Mouse (Mus musculus) spleen, adult 2 months (tissue): Measurements from ENCODE around the gene Smad6.

Source experiments
- CTCF ChIP-seq: fragments of 200-500 bp; IDR thresholded peaks from 2 replicates; pipeline ENCODE4 v1.5.1; 2011; ENCODE audit warnings: mild to moderate bottlenecking, inconsistent platforms; ENCODE audit not compliant: insufficient read depth, insufficient read length, insufficient replicate concordance; ENCODE audit errors: extremely low read depth
- POLR2A ChIP-seq: fragments of 200-500 bp; IDR thresholded peaks from 2 replicates; pipeline ENCODE4 v1.6.1; 2011; ENCODE audit warnings: low read depth, low read length, inconsistent platforms

DNA sequence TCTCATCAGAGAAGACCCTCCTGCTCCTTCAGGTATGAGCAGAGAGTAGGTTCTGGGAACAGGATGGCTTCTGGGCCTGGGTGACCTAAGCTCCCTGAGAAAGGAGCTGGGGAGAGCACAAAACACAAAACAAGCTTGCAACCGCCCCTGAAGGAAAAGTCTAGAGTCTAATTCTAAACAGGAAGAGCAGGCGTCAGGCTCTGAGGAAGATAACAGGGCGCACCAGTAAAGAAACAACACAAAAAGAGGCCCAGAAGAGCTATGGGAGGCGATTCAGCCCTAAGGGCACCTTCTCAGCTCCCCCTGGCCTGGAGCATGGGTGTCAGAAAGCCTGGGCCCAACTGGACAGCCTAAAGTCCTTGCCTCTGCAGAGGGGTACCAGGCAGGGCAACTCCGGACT, 47.3 kb upstream of the Smad6 start:
- TF ChIP-seq POLR2A (no peak), CTCF (no peak)
